Mouse (Mus musculus) kidney, adult 2 months (tissue): Measurements from ENCODE around the gene Gm28539.

Experiments
- CTCF ChIP-seq: fragments of 200-500 bp; conservative IDR thresholded peaks from 2 replicates; pipeline ENCODE4 v1.5.1; 2011; ENCODE audit warnings: low read depth, mild to moderate bottlenecking, control low read depth, low read length, moderate library complexity, mixed read lengths; ENCODE audit not compliant: insufficient read depth, insufficient read length
- POLR2A ChIP-seq: fragments of 200-500 bp; IDR thresholded peaks from one replicate; pipeline ENCODE4 v1.6.1; 2011; ENCODE audit warnings: low read depth, low read length, control low read depth

- no peak for TF ChIP-seq CTCF
- no peak for TF ChIP-seq POLR2A
Observed at GRCm38 (mm10) chr16:18812385-18812910, 23.9 kb upstream of the Gm28539 start.
